Comparison of ENCODE assay signal across 10 mouse cellular contexts in genomic region chr9:108136930-108137462, GRCm38 (mm10). TPM values are rescaled to one million over a fixed set of nuclear protein-coding genes. Genes with fewer than 3 reads are reported as not detected.
DNase-seq lines count a peak whose midpoint lies in the region; ATAC-seq and TF ChIP-seq lines count a peak whose summit lies in the region.
"Had no signal": no experiment of that assay in that cellular context is flagged by ENCODE, and none has a peak within 500 bp of the region (broad histone marks: within the 10 kb centered on the region; RNA-seq: fewer than 3 reads in every experiment).

No protein-coding gene starts in this region.

- H3K27me3 ChIP-seq in G1E (ENCODE audit: insufficient read depth, low read length), result peaks cover 32% of the 10 kb centered on the region
- H3K27me3 ChIP-seq in liver, embryonic 11.5 days (replicated peaks; ENCODE audit: control insufficient read depth, insufficient read depth, low read length), result peaks cover 12% of the 10 kb centered on the region; the same call in 1 of the 2 replicates
- H3K27me3 ChIP-seq: forebrain, embryonic 15.5 days had no signal

- H3K4me3 ChIP-seq in G1E (ENCODE audit: low read depth, low read length), result peak overlapping the region; percentile 46; the same call in 1 of the 2 replicates
- H3K4me3 ChIP-seq in embryonic fibroblast, embryonic 13.5 days (ENCODE audit: insufficient read depth, low read length), result no peak overlapping the region
- no peak overlapping the region for H3K4me3 ChIP-seq in left cerebral cortex, adult 2 months
- no peak overlapping the region for H3K4me3 ChIP-seq in liver, embryonic 11.5 days (ENCODE audit: low read depth, low read length)
- H3K4me3 ChIP-seq: forebrain, embryonic 15.5 days had no signal

- peaks cover 38% of the 10 kb centered on the region for H3K4me1 ChIP-seq in G1E (ENCODE audit: insufficient read depth, low read depth, low read length)
- H3K4me1 ChIP-seq in embryonic fibroblast, embryonic 13.5 days (ENCODE audit: control insufficient read depth, insufficient read depth, low read length), result peaks cover 5% of the 10 kb centered on the region; the same call in 1 of the 2 replicates
- no peaks in the 10 kb centered on the region for H3K4me1 ChIP-seq in liver, embryonic 11.5 days (replicated peaks; ENCODE audit: control insufficient read depth, insufficient read depth, low read length)
- H3K4me1 ChIP-seq: forebrain, embryonic 15.5 days had no signal

- no peak for TF ChIP-seq CTCF in G1E (IDR thresholded peaks at IDR 0.05; ENCODE audit: low read depth, low read length)
- no peak for TF ChIP-seq CTCF in embryonic fibroblast, embryonic 13.5 days (IDR thresholded peaks at IDR 0.05; ENCODE audit: borderline replicate concordance, insufficient read depth, low read length)
- no peak for TF ChIP-seq CTCF in left cerebral cortex, adult 2 months (IDR thresholded peaks at IDR 0.05)

- peak overlapping the region; percentile 94 for H3K27ac ChIP-seq in embryonic fibroblast, embryonic 13.5 days (ENCODE audit: insufficient read depth, low read length)
- peak overlapping the region; percentile 72 for H3K27ac ChIP-seq in left cerebral cortex, adult 2 months
- no peak overlapping the region for H3K27ac ChIP-seq in liver, embryonic 11.5 days (ENCODE audit: low read depth, low read length)
- H3K27ac ChIP-seq: forebrain, embryonic 15.5 days had no signal

- intact Hi-C loops in left cerebral cortex, adult 2 months (cut with DNase I), result loop anchor here (1.0 to 5.0 kb wide), 6 partner anchors 9 to 65 kb away; no protein-coding TSS in a partner anchor

- no peaks in the 10 kb centered on the region for H3K36me3 ChIP-seq in G1E (replicated peaks)
- no peaks in the 10 kb centered on the region for H3K36me3 ChIP-seq in liver, embryonic 11.5 days (ENCODE audit: control insufficient read depth, insufficient read depth, low read length)

- 76% methylated on average over 6 of the region's 6 CpGs for WGBS in liver, embryonic 11.5 days

- no peak overlapping the region for H3K4me2 ChIP-seq in liver, embryonic 11.5 days
- H3K4me2 ChIP-seq: forebrain, embryonic 15.5 days had no signal

- ATAC-seq in G1E (ENCODE audit: extremely low read depth, insufficient number of reproducible peaks, low FRiP score, poor library complexity, severe bottlenecking), result no peak
- ATAC-seq in liver, embryonic 11.5 days (replicated peaks; ENCODE audit: low FRiP score), result no peak
- ATAC-seq: forebrain, embryonic 15.5 days had no signal

- no peak for TF ChIP-seq POLR2A in embryonic fibroblast, embryonic 13.5 days (IDR thresholded peaks at IDR 0.05; ENCODE audit: low read depth, low read length)

- DNase-seq in 3134 (ENCODE audit: extremely low read depth, insufficient read length, low spot score) (peak; percentile 84), G1E (ENCODE audit: low spot score) (no peak)
- peak; percentile 57 to 71 for DNase-seq in left cerebral cortex, adult 2 months (ENCODE audit: extremely low spot score in 1 of 2, low spot score in 2 of 2)
- no peak for DNase-seq in thymus, adult 18-20 months
- no peak for DNase-seq in spleen, postnatal 14 days (ENCODE audit: low spot score in 2 of 2)
- no peak for DNase-seq in gastrocnemius, postnatal 4 days (ENCODE audit: low spot score in 2 of 2)
- no peak for DNase-seq in liver, embryonic 11.5 days (ENCODE audit: low spot score)

- no peak overlapping the region for H3K9ac ChIP-seq in liver, embryonic 11.5 days (ENCODE audit: low read depth, low read length)
- H3K9ac ChIP-seq: forebrain, embryonic 15.5 days had no signal

- no peaks in the 10 kb centered on the region for H3K9me3 ChIP-seq in G1E (replicated peaks)
- no peaks in the 10 kb centered on the region for H3K9me3 ChIP-seq in liver, embryonic 11.5 days (ENCODE audit: control insufficient read depth, low read length)
- H3K9me3 ChIP-seq: forebrain, embryonic 15.5 days had no signal

RNA-seq across cellular contexts. Expression of gene Apeh, which starts 42.6 kb away (rescaled TPM):
- total RNA-seq in G1E (2014; fragmentation: Nextera tagmentation) (65.0 and 148 TPM in 2 replicates), G1E (2017) (119 and 131 TPM in 2 replicates)
- 48.8 and 67.5 TPM in 2 replicates for polyA plus RNA-seq in G1E (2012)
- polyA plus RNA-seq in embryonic fibroblast, embryonic 13.5 days (2011; ENCODE audit: insufficient read length, low read depth, missing spikeins), result 53.4 and 63.9 TPM in 2 replicates
- 10 to 100 TPM; 31.0 to 31.8 TPM for total RNA-seq in left cerebral cortex, adult 2 months (2021)
- total RNA-seq in gastrocnemius, postnatal 4 days (2021), result 10 to 100 TPM; 47.7 to 51.5 TPM
- 159 and 167 TPM in 2 replicates for polyA plus RNA-seq in liver, embryonic 11.5 days (2014; fragmentation: Nextera tagmentation; extraction: Ambion mirVana)

RNA-seq across cellular contexts. Expression of gene Bsn, which starts 53.2 kb away (rescaled TPM):
- total RNA-seq in G1E (2014; fragmentation: Nextera tagmentation) (4.7 and 5.0 TPM in 2 replicates), G1E (2017) (2.8 and 3.1 TPM in 2 replicates)
- polyA plus RNA-seq in G1E (2012), result 6.1 and 7.9 TPM in 2 replicates
- 0.08 and 0.25 TPM in 2 replicates for polyA plus RNA-seq in embryonic fibroblast, embryonic 13.5 days (2011; ENCODE audit: insufficient read length, low read depth, missing spikeins)
- 100 to 1,000 TPM; 300 to 320 TPM for total RNA-seq in left cerebral cortex, adult 2 months (2021)
- total RNA-seq in gastrocnemius, postnatal 4 days (2021), result under 1 TPM; 0.39 to 0.41 TPM
- polyA plus RNA-seq in liver, embryonic 11.5 days (2014; fragmentation: Nextera tagmentation; extraction: Ambion mirVana), result 5.2 and 5.7 TPM in 2 replicates

RNA-seq across cellular contexts. Expression of gene Rnf123, which starts 53.9 kb away (rescaled TPM):
- total RNA-seq in G1E (2014; fragmentation: Nextera tagmentation) (104 and 255 TPM in 2 replicates), G1E (2017) (18.6 and 23.5 TPM in 2 replicates)
- 39.5 and 74.5 TPM in 2 replicates for polyA plus RNA-seq in G1E (2012)
- polyA plus RNA-seq in embryonic fibroblast, embryonic 13.5 days (2011; ENCODE audit: insufficient read length, low read depth, missing spikeins), result 26.4 and 31.4 TPM in 2 replicates
- total RNA-seq in left cerebral cortex, adult 2 months (2021), result 100 to 1,000 TPM; 107 to 108 TPM
- total RNA-seq in gastrocnemius, postnatal 4 days (2021), result 10 to 100 TPM; 83.8 to 94.8 TPM
- polyA plus RNA-seq in liver, embryonic 11.5 days (2014; fragmentation: Nextera tagmentation; extraction: Ambion mirVana), result 59.1 and 59.2 TPM in 2 replicates

RNA-seq across cellular contexts. Expression of gene Mst1, which starts 56.8 kb away (rescaled TPM):
- total RNA-seq in G1E (2014; fragmentation: Nextera tagmentation), result 7.1 and 11.0 TPM in 2 replicates
- 16.6 and 17.9 TPM in 2 replicates for total RNA-seq in G1E (2017)
- polyA plus RNA-seq in G1E (2012), result 6.7 and 8.4 TPM in 2 replicates
- polyA plus RNA-seq in embryonic fibroblast, embryonic 13.5 days (2011; ENCODE audit: insufficient read length, low read depth, missing spikeins), result not detected in 2 replicates
- total RNA-seq in left cerebral cortex, adult 2 months (2021), result not detected
- under 1 TPM in 1 of 2 experiments, not detected in 1; 0.36 TPM for total RNA-seq in gastrocnemius, postnatal 4 days (2021)
- polyA plus RNA-seq in liver, embryonic 11.5 days (2014; fragmentation: Nextera tagmentation; extraction: Ambion mirVana), result 9.7 and 12.5 TPM in 2 replicates
- total RNA-seq: left cerebral cortex, adult 8-10 months had no signal
- polyA plus RNA-seq: forebrain, embryonic 15.5 days had no signal

Comparison
In these comparisons a context has a peak if more than half of its experiments do, and no peak if none do; other contexts are left out.
1. DNase-seq: peak in 3134 (single experiment) and left cerebral cortex, adult 2 months (2 of 2); none in G1E (single experiment), thymus, adult 18-20 months (0 of 2), spleen, postnatal 14 days (0 of 2), gastrocnemius, postnatal 4 days (0 of 2) and liver, embryonic 11.5 days (single experiment).
2. RNA of gene Bsn, which starts 53.2 kb away (total RNA-seq): 300 to 320 TPM in left cerebral cortex, adult 2 months; 2.8 to 5.0 TPM in G1E and 0.39 to 0.41 TPM in gastrocnemius, postnatal 4 days; every median in the first group is over 10 times any median in the second.